Mouse (Mus musculus) cortical plate, adult 2 months (tissue): ENCODE data around the gene Prickle4.

Experiments used
- CTCF ChIP-seq: fragments of 200-500 bp; IDR thresholded peaks from 2 replicates; pipeline ENCODE4 v1.5.1; 2011; ENCODE audit warnings: mild to moderate bottlenecking, control low read depth, low read length; ENCODE audit not compliant: insufficient read depth; ENCODE audit errors: extremely low read depth
- POLR2A ChIP-seq: fragments of 200-500 bp; IDR thresholded peaks from 2 replicates; pipeline ENCODE4 v1.6.1; 2011; ENCODE audit warnings: mild to moderate bottlenecking, low read length, control low read depth; ENCODE audit not compliant: insufficient read depth; ENCODE audit errors: extremely low read depth

- no peak for TF ChIP-seq CTCF
- TF ChIP-seq POLR2A = no peak
These were observed 17.3 kb upstream of the Prickle4 start for GRCm38 (mm10) chr17:47711883-47712282.
